Mouse (Mus musculus): Measurements from ENCODE around the gene Gm5269. TPM values are rescaled to one million over a fixed set of nuclear protein-coding genes. Genes with fewer than 3 reads are reported as not detected.

Gene Gm5269
- polyA plus RNA-seq (2014; fragmentation: Nextera tagmentation; extraction: Ambion mirVana), result not detected in 2 replicates

DNA sequence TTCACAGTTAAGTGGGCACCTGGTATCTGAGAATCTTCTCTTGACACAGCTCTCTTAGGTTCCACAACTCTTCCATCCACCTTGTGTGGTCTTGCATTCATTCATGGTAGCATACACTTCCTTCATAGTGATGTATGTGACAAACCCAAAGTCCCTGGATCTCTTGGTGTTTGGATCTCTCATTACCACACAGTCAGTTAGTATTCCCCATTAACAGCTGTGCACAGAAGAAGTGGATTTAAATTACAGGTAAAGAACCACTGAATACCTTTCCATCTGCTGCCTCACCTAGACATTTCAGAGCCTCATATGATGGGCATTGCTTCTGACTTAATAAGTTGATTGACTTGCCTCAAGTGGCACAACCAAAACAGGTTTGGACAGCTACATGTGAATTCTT is at the start of gene Gm5269:
Gm5269 (minus strand) TSS at position 101 of the 400 bp plus-strand sequence.
- no peak within 1 kb of the TSS for H3K9ac ChIP-seq (ENCODE audit: low read depth, low read length)

DNA sequence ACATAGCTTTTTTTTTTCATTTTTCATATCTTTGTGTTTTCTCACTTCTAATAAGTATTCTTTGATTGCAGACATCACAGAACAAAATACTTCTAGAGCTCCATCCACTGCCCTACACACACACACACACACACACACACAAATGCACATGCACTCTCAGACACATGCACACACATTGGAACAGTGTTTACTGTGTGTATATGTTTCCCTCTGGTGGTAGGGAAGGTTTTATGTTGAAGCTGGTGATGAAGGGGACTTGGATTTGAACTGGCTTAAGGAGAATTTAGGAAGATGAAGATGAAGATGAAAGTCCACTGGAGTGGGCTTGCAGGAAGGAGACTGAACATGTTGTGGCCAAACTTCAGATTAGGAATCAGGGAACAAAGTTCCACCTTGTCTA is 41.1 kb upstream of the Gm5269 start:
- H3K9me3 ChIP-seq (ENCODE audit: control insufficient read depth, low read length), result no peaks in the 10 kb centered on the region

More for the DNA sequence above, at the start of gene Gm5269:
- Histone ChIP-seq H3K27me3 (replicated peaks; ENCODE audit: control insufficient read depth, insufficient read depth, low read length) (no peaks in the 10 kb centered on the region), H3K27ac (ENCODE audit: low read depth, low read length) (no peak within 1 kb of the TSS), H3K4me2 (no peak within 1 kb of the TSS), H3K4me1 (replicated peaks; ENCODE audit: control insufficient read depth, insufficient read depth, low read length) (no peaks in the 10 kb centered on the region), H3K9me3 (ENCODE audit: control insufficient read depth, low read length) (no peaks in the 10 kb centered on the region), H3K4me3 (ENCODE audit: low read depth, low read length) (no peak within 1 kb of the TSS), H3K36me3 (ENCODE audit: control insufficient read depth, insufficient read depth, low read length) (no peaks in the 10 kb centered on the region)
- ATAC-seq (replicated peaks; ENCODE audit: low FRiP score) (no peak), DNase-seq (ENCODE audit: low spot score) (no peak)

DNA sequence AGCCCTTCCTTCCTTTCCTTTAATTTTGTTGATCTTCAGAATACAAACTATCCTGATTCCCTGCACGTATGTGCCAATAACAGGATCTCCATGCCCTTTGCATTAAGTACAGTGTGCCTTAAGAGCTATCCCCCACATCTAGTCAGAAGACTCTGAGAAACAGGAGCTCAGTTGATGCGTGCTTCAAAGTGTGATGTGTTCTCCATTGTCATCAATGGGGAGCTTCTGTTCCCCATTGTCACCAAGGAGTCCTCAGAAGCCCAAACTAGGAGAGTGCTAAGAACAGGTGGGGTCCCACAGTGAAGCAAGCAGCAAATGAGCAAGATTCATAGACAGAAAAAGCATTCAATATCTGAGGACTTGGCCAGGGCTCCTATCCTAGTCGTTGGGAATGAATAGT is 36.8 kb upstream of the Gm5269 start:
- Histone ChIP-seq H3K4me3 (ENCODE audit: low read depth, low read length) (no peak overlapping the region), H3K9ac (ENCODE audit: low read depth, low read length) (peak overlapping the region; percentile 83), H3K27ac (ENCODE audit: low read depth, low read length) (peak overlapping the region; percentile 95)

More for the DNA sequence above, 41.1 kb upstream of the Gm5269 start:
- Histone ChIP-seq H3K27me3 (replicated peaks; ENCODE audit: control insufficient read depth, insufficient read depth, low read length) (no peaks in the 10 kb centered on the region), H3K4me2 (no peak overlapping the region), H3K36me3 (ENCODE audit: control insufficient read depth, insufficient read depth, low read length) (no peaks in the 10 kb centered on the region), H3K4me1 (replicated peaks; ENCODE audit: control insufficient read depth, insufficient read depth, low read length) (peaks cover 10% of the 10 kb centered on the region), H3K9ac (ENCODE audit: low read depth, low read length) (no peak overlapping the region), H3K4me3 (ENCODE audit: low read depth, low read length) (no peak overlapping the region), H3K27ac (ENCODE audit: low read depth, low read length) (no peak overlapping the region)
- ATAC-seq (replicated peaks; ENCODE audit: low FRiP score) (no peak), DNase-seq (ENCODE audit: low spot score) (no peak)

GRCm38 (mm10) chr1:45926393-45926763 is 36.3 kb upstream of the Gm5269 start, which contains the start of gene Slc40a1:
Gene Slc40a1 (minus strand): TSS chr1:45926523.
- Histone ChIP-seq H3K9ac (ENCODE audit: low read depth, low read length) (peak within 1 kb of the TSS; percentile 83), H3K4me1 (replicated peaks; ENCODE audit: control insufficient read depth, insufficient read depth, low read length) (peaks cover 14% of the 10 kb centered on the region), H3K27ac (ENCODE audit: low read depth, low read length) (peak within 1 kb of the TSS; percentile 95), H3K9me3 (ENCODE audit: control insufficient read depth, low read length) (no peaks in the 10 kb centered on the region), H3K27me3 (replicated peaks; ENCODE audit: control insufficient read depth, insufficient read depth, low read length) (no peaks in the 10 kb centered on the region), H3K4me3 (ENCODE audit: low read depth, low read length) (peak within 1 kb of the TSS; percentile 88), H3K4me2 (peak within 1 kb of the TSS; percentile 86), H3K36me3 (ENCODE audit: control insufficient read depth, insufficient read depth, low read length) (no peaks in the 10 kb centered on the region)
- DNase-seq (ENCODE audit: low spot score) (peak; percentile 47), ATAC-seq (replicated peaks; ENCODE audit: low FRiP score) (peak; percentile 93)
- 11% methylated on average over 9 of the region's 9 CpGs for WGBS

More for the DNA sequence above, 36.8 kb upstream of the Gm5269 start:
- no peaks in the 10 kb centered on the region for H3K27me3 ChIP-seq (replicated peaks; ENCODE audit: control insufficient read depth, insufficient read depth, low read length)
- peaks cover 14% of the 10 kb centered on the region for H3K4me1 ChIP-seq (replicated peaks; ENCODE audit: control insufficient read depth, insufficient read depth, low read length)
- ATAC-seq (replicated peaks; ENCODE audit: low FRiP score), result 0 out of 2 replicates have a peak, but pooled peaks have one; percentile 8
- peak overlapping the region; percentile 86 for H3K4me2 ChIP-seq
- H3K36me3 ChIP-seq (ENCODE audit: control insufficient read depth, insufficient read depth, low read length), result no peaks in the 10 kb centered on the region
- WGBS, result 30% methylated on average over 3 of the region's 3 CpGs
- DNase-seq (ENCODE audit: low spot score), result no peak
- H3K9me3 ChIP-seq (ENCODE audit: control insufficient read depth, low read length), result no peaks in the 10 kb centered on the region

- WGBS, result under 1% methylated on average over 53 of the region's 53 CpGs
- DNase-seq (ENCODE audit: low spot score) (peak; percentile 84), ATAC-seq (replicated peaks; ENCODE audit: low FRiP score) (peak; percentile 89)
- Histone ChIP-seq H3K4me2 (peak overlapping the region; percentile 86), H3K4me3 (ENCODE audit: low read depth, low read length) (peak overlapping the region; percentile 88), H3K9me3 (ENCODE audit: control insufficient read depth, low read length) (no peaks in the 10 kb centered on the region), H3K4me1 (replicated peaks; ENCODE audit: control insufficient read depth, insufficient read depth, low read length) (peaks cover 14% of the 10 kb centered on the region), H3K27me3 (replicated peaks; ENCODE audit: control insufficient read depth, insufficient read depth, low read length) (no peaks in the 10 kb centered on the region), H3K27ac (ENCODE audit: low read depth, low read length) (peak overlapping the region; percentile 95), H3K9ac (ENCODE audit: low read depth, low read length) (peak overlapping the region; percentile 83), H3K36me3 (ENCODE audit: control insufficient read depth, insufficient read depth, low read length) (no peaks in the 10 kb centered on the region)
These were observed 35.7 kb upstream of the Gm5269 start for GRCm38 (mm10) chr1:45925500-45926392.

DNA sequence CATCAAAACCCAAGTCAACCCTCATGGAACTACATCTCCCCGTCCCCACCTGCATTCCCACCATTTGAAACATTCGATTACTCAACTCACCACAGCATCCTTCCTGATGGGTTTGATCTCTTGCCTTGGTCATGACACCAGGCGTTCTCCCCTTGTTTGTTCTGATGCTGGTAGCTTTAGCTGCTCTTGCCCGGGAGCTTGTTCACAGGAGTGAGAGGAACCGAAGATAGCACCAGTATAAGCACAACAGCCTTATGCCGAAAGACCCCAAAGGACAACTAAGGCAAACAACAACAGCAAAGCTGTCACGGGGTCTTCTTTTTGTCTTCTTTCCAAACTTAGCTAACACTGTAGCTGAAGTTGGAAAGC is 35.0 kb upstream of the Gm5269 start:
- H3K4me3 ChIP-seq (ENCODE audit: low read depth, low read length), result peak overlapping the region; percentile 88
- peak; percentile 31 for ATAC-seq (replicated peaks; ENCODE audit: low FRiP score)
- 4% methylated on average over 7 of the region's 7 CpGs for WGBS
- no peaks in the 10 kb centered on the region for H3K9me3 ChIP-seq (ENCODE audit: control insufficient read depth, low read length)
- no peak overlapping the region for H3K27ac ChIP-seq (ENCODE audit: low read depth, low read length)
- H3K4me1 ChIP-seq (replicated peaks; ENCODE audit: control insufficient read depth, insufficient read depth, low read length), result peaks cover 14% of the 10 kb centered on the region
- H3K27me3 ChIP-seq (replicated peaks; ENCODE audit: control insufficient read depth, insufficient read depth, low read length), result no peaks in the 10 kb centered on the region
- H3K36me3 ChIP-seq (ENCODE audit: control insufficient read depth, insufficient read depth, low read length), result no peaks in the 10 kb centered on the region
- no peak for DNase-seq (ENCODE audit: low spot score)
- peak overlapping the region; percentile 86 for H3K4me2 ChIP-seq
- H3K9ac ChIP-seq (ENCODE audit: low read depth, low read length), result peak overlapping the region; percentile 83

GRCm38 (mm10) chr1:45924516-45924915 is 34.4 kb upstream of the Gm5269 start:
- ATAC-seq (replicated peaks; ENCODE audit: low FRiP score), result no peak
- H3K4me2 ChIP-seq, result peak overlapping the region; percentile 86
- H3K4me1 ChIP-seq (replicated peaks; ENCODE audit: control insufficient read depth, insufficient read depth, low read length), result peaks cover 14% of the 10 kb centered on the region
- WGBS, result 59% methylated on average over 7 of the region's 7 CpGs
- H3K36me3 ChIP-seq (ENCODE audit: control insufficient read depth, insufficient read depth, low read length), result no peaks in the 10 kb centered on the region
- H3K27me3 ChIP-seq (replicated peaks; ENCODE audit: control insufficient read depth, insufficient read depth, low read length), result no peaks in the 10 kb centered on the region
- peak overlapping the region; percentile 88 for H3K4me3 ChIP-seq (ENCODE audit: low read depth, low read length)
- no peak for DNase-seq (ENCODE audit: low spot score)
- H3K9ac ChIP-seq (ENCODE audit: low read depth, low read length), result no peak overlapping the region; the same call in 1 of the 2 replicates
- H3K9me3 ChIP-seq (ENCODE audit: control insufficient read depth, low read length), result no peaks in the 10 kb centered on the region
- H3K27ac ChIP-seq (ENCODE audit: low read depth, low read length), result no peak overlapping the region

DNA sequence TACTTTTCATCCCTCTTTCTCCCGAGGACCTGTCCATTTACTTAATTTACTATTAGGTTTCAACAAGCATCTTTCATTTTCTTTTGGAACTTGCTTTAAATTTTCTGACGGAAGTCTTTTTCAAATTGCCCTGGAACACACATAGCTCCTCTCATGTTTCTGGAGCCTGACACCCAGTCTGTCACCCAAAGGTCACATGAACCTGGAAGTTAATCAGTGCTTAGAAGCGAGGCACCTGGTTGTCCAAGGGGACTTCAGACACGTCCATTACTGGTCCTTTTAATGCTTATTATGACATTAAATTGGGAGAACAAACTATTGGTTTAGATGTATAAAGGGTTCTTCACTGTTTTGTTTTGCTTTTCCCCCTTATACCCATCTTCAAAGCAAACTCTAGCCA is 33.2 kb upstream of the Gm5269 start:
- Histone ChIP-seq H3K27me3 (replicated peaks; ENCODE audit: control insufficient read depth, insufficient read depth, low read length) (no peaks in the 10 kb centered on the region), H3K9me3 (ENCODE audit: control insufficient read depth, low read length) (no peaks in the 10 kb centered on the region), H3K4me2 (no peak overlapping the region), H3K36me3 (ENCODE audit: control insufficient read depth, insufficient read depth, low read length) (0 out of 2 replicates have a peak, but pooled peaks cover 3% of the 10 kb centered on the region), H3K4me1 (replicated peaks; ENCODE audit: control insufficient read depth, insufficient read depth, low read length) (peaks cover 14% of the 10 kb centered on the region), H3K9ac (ENCODE audit: low read depth, low read length) (no peak overlapping the region), H3K27ac (ENCODE audit: low read depth, low read length) (no peak overlapping the region), H3K4me3 (ENCODE audit: low read depth, low read length) (no peak overlapping the region)
- 72% methylated on average over 4 of the region's 4 CpGs for WGBS
- ATAC-seq (replicated peaks; ENCODE audit: low FRiP score), result no peak
- no peak for DNase-seq (ENCODE audit: low spot score)
